Mouse (Mus musculus) right cerebral cortex, adult 2 months (tissue): ENCODE data around the gene Pmm2.

Experiments
- DNase-seq, 2 experiments: peaks; one replicate each; pipeline ENCODE4 v3.0.0; 2021 to 2022; ENCODE audit warnings: low spot score in 2 of 2

The Pmm2 gene

GRCm38 (mm10) chr16:8678676-8679075 lies 41.2 kb downstream of the Pmm2 start:
- no peak for DNase-seq

- no peak for DNase-seq
Measured at GRCm38 (mm10) chr16:8679780-8680179, 42.3 kb downstream of the Pmm2 start.

GRCm38 (mm10) chr16:8680470-8680869 lies 43.0 kb downstream of the Pmm2 start, which contains the start of gene Gm5767:
TSS of gene Gm5767 (plus strand) at chr16:8680770.
- DNase-seq = no peak

- DNase-seq = no peak
Measured at GRCm38 (mm10) chr16:8685087-8685486, 47.6 kb downstream of the Pmm2 start.

GRCm38 (mm10) chr16:8686121-8686870 lies 48.8 kb downstream of the Pmm2 start:
- DNase-seq = peak; percentile 86 to 87

- no peak for DNase-seq
Measured at GRCm38 (mm10) chr16:8686871-8687535, 49.5 kb downstream of the Pmm2 start.

GRCm38 (mm10) chr16:8687559-8688112 lies 50.2 kb downstream of the Pmm2 start:
- no peak for DNase-seq

- DNase-seq = peak in 1 of 2 experiments; percentile 45
Measured at GRCm38 (mm10) chr16:8689979-8690656, 52.6 kb downstream of the Pmm2 start.

- no peak for DNase-seq
Measured at GRCm38 (mm10) chr16:8691206-8691605, 53.7 kb downstream of the Pmm2 start.

- DNase-seq = no peak
Measured at GRCm38 (mm10) chr16:8699556-8699955, 62.1 kb downstream of the Pmm2 start.

GRCm38 (mm10) chr16:8700586-8700985 lies 63.1 kb downstream of the Pmm2 start:
- no peak for DNase-seq

GRCm38 (mm10) chr16:8711998-8712397 lies 74.5 kb downstream of the Pmm2 start:
- no peak for DNase-seq
